Mouse (Mus musculus): ENCODE measurements at regions not wholly inside any gene's neighbourhood (a gene's known extent, or its start where the extent isn't known, plus 50 kb on each side); places are given as distances from the start of the nearest gene placed in this dataset.

DNA sequence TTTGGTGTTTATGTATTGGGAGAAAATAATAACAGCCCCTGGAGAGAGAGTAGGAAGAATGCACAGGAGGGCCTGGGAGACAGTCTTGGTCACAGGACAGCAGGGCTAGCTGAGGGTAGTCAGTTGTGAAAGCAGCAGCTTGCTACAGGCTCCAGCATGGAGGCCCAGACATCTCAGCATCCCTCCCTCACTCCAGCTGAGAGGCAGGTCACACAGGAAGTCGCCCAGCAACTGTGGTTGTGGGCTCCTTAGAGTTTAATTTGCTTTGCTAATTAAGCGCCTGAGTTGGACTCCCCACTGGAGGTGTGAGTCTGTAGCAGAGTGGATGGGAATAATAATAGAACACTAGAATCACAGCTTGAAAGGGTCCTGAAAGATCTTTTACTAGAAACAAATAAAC lies 436.0 kb downstream of the Cdk5rap2 start:
- H3K79me2 ChIP-seq (replicated peaks; ENCODE audit: control insufficient read depth, extremely low read depth, insufficient read depth, poor library complexity, severe bottlenecking): no peaks in the 10 kb centered on the region
- no peak overlapping the region for H3K4me3 ChIP-seq (replicated peaks in 1 of 3; ENCODE audit: low read depth in 2 of 3, low read length in 2 of 3, poor library complexity in 1 of 3)
- H3K4me2 ChIP-seq (ENCODE audit: insufficient read depth, low read depth, poor library complexity, severe bottlenecking): no peak overlapping the region
- H3K27ac ChIP-seq (ENCODE audit: insufficient read depth, low read depth): no peak overlapping the region
- H3K4me1 ChIP-seq (ENCODE audit: control insufficient read depth in 1 of 2, insufficient read depth in 2 of 2): no peaks in the 10 kb centered on the region
- DNase-seq (ENCODE audit: extremely low read depth): peak; percentile 2
- dilution Hi-C loops (cut with MboI; ENCODE audit: extremely low pct_ligation_motif_present, extremely low pct_unique_long_range_greater_than_20kb, low sequenced_read_pairs) (no loop called here), in situ Hi-C loops (cut with MboI; ENCODE audit: low pct_ligation_motif_present, low pct_unique_long_range_greater_than_20kb, low sequenced_read_pairs) (no loop called here)
- TF ChIP-seq ZNF384 (IDR thresholded peaks at IDR 0.05; ENCODE audit: low read depth, low read length) (no peak), RAD21 (IDR thresholded peaks at IDR 0.05; ENCODE audit: low read depth, low read length) (no peak), CHD1 (IDR thresholded peaks at IDR 0.05; ENCODE audit: low read depth, low read length) (no peak)
- H3K27me3 ChIP-seq (replicated peaks): no peaks in the 10 kb centered on the region
- peaks cover 11% of the 10 kb centered on the region for H3K9me3 ChIP-seq (replicated peaks; ENCODE audit: low read length)
- no peaks in the 10 kb centered on the region for H3K36me3 ChIP-seq (replicated peaks in 1 of 2; ENCODE audit: control insufficient read depth in 1 of 2, insufficient read depth in 1 of 2, low read length in 1 of 2)
- no peak overlapping the region for H3K9ac ChIP-seq (ENCODE audit: insufficient read depth, low read depth)

- H3K36me3 ChIP-seq (replicated peaks in 1 of 2; ENCODE audit: control insufficient read depth in 1 of 2, insufficient read depth in 1 of 2, low read length in 1 of 2): no peaks in the 10 kb centered on the region
- in situ Hi-C loops (cut with MboI; ENCODE audit: low pct_ligation_motif_present, low pct_unique_long_range_greater_than_20kb, low sequenced_read_pairs) (no loop called here), dilution Hi-C loops (cut with MboI; ENCODE audit: extremely low pct_ligation_motif_present, extremely low pct_unique_long_range_greater_than_20kb, low sequenced_read_pairs) (no loop called here)
- H3K4me3 ChIP-seq (replicated peaks in 1 of 3; ENCODE audit: low read depth in 2 of 3, low read length in 2 of 3, poor library complexity in 1 of 3): no peak overlapping the region
- H3K27ac ChIP-seq (ENCODE audit: insufficient read depth, low read depth): no peak overlapping the region
- no peak overlapping the region for H3K4me2 ChIP-seq (ENCODE audit: insufficient read depth, low read depth, poor library complexity, severe bottlenecking)
- peaks cover 16% of the 10 kb centered on the region for H3K9me3 ChIP-seq (replicated peaks; ENCODE audit: low read length)
- no peak overlapping the region for H3K9ac ChIP-seq (ENCODE audit: insufficient read depth, low read depth)
- H3K79me2 ChIP-seq (replicated peaks; ENCODE audit: control insufficient read depth, extremely low read depth, insufficient read depth, poor library complexity, severe bottlenecking): no peaks in the 10 kb centered on the region
- no peaks in the 10 kb centered on the region for H3K4me1 ChIP-seq (ENCODE audit: control insufficient read depth in 1 of 2, insufficient read depth in 2 of 2)
- no peaks in the 10 kb centered on the region for H3K27me3 ChIP-seq (replicated peaks)
- no peak for TF ChIP-seq MAX (IDR thresholded peaks at IDR 0.05; ENCODE audit: low read length)
- TF ChIP-seq PAX5 (IDR thresholded peaks at IDR 0.05; ENCODE audit: low read length): no peak
- TF ChIP-seq SIN3A (IDR thresholded peaks at IDR 0.05; ENCODE audit: low read length): no peak
- TF ChIP-seq USF2 (conservative IDR thresholded peaks at IDR 0.05; ENCODE audit: low read depth, low read length): no peak
- no peak for DNase-seq (ENCODE audit: extremely low read depth)
Measured at GRCm38 (mm10) chr4:69973566-69973965, 436.7 kb downstream of the Cdk5rap2 start.

DNA sequence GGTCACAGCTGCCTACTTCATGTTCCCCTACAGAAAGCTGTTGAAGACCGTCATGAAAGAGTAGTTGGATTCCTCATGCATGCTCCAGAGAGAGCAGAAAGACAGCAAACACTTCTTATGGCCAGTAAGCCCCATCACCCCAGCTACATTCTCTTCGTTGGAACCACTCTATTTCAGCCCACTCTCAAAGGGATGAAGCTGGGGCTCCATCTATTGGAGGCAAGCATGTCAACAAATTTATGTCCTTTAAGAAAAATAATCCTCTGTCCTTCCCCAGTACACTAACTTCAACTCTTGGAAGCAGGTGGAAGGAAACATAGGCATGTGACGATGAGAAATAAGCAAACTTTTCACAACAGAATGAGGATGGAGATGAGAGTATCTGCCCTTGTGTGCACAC lies 438.5 kb downstream of the Cdk5rap2 start:
- in situ Hi-C loops (cut with MboI; ENCODE audit: low pct_ligation_motif_present, low pct_unique_long_range_greater_than_20kb, low sequenced_read_pairs) (no loop called here), dilution Hi-C loops (cut with MboI; ENCODE audit: extremely low pct_ligation_motif_present, extremely low pct_unique_long_range_greater_than_20kb, low sequenced_read_pairs) (no loop called here)
- Histone ChIP-seq H3K9ac (ENCODE audit: insufficient read depth, low read depth) (no peak overlapping the region), H3K36me3 (replicated peaks in 1 of 2; ENCODE audit: control insufficient read depth in 1 of 2, insufficient read depth in 1 of 2, low read length in 1 of 2) (no peaks in the 10 kb centered on the region), H3K27me3 (replicated peaks) (no peaks in the 10 kb centered on the region), H3K4me2 (ENCODE audit: insufficient read depth, low read depth, poor library complexity, severe bottlenecking) (no peak overlapping the region), H3K4me1 (ENCODE audit: control insufficient read depth in 1 of 2, insufficient read depth in 2 of 2) (no peaks in the 10 kb centered on the region), H3K9me3 (replicated peaks; ENCODE audit: low read length) (peaks cover 13% of the 10 kb centered on the region), H3K4me3 (replicated peaks in 1 of 3; ENCODE audit: low read depth in 2 of 3, low read length in 2 of 3, poor library complexity in 1 of 3) (no peak overlapping the region), H3K27ac (ENCODE audit: insufficient read depth, low read depth) (no peak overlapping the region), H3K79me2 (replicated peaks; ENCODE audit: control insufficient read depth, extremely low read depth, insufficient read depth, poor library complexity, severe bottlenecking) (no peaks in the 10 kb centered on the region)
- no peak for DNase-seq (ENCODE audit: extremely low read depth)
- TF ChIP-seq PAX5 (IDR thresholded peaks at IDR 0.05; ENCODE audit: low read length) (no peak), TBP (conservative IDR thresholded peaks at IDR 0.05; ENCODE audit: low read depth, low read length) (no peak), JUND (conservative IDR thresholded peaks at IDR 0.05; ENCODE audit: low read depth, low read length) (no peak), SMC3 (IDR thresholded peaks at IDR 0.05; ENCODE audit: low read depth, low read length) (no peak)

All from CH12.LX (cell line).